Mouse (Mus musculus) heart, postnatal 0 days (tissue): Measurements from ENCODE around the gene Cyfip2. TPM values are rescaled to one million over a fixed set of nuclear protein-coding genes. Genes with fewer than 3 reads are reported as not detected.

ENCODE experiments used
- ATAC-seq: fragments of 200-750 bp; cut with Nextera tagmentation; 2 replicates; pipeline ENCODE4 v1.8.0; 2017; ENCODE audit warnings: low read depth, moderate number of reproducible peaks, moderate library complexity; ENCODE audit not compliant: insufficient read depth
- DNase-seq: peaks from one replicate; pipeline ENCODE4 v3.0.0-alpha.2; 2016; ENCODE audit warnings: low spot score
- H3K27ac ChIP-seq: fragments of 300-500 bp; sonication (generic); 2 replicates; pipeline ENCODE4 v1.5.1; 2014; ENCODE audit warnings: low read depth, mild to moderate bottlenecking
- H3K27me3 ChIP-seq: fragments of 300-500 bp; sonication (generic); 2 replicates; pipeline ENCODE4 v1.6.1; 2014; ENCODE audit warnings: low read length, mixed read lengths; ENCODE audit not compliant: control insufficient read depth, insufficient read depth
- H3K36me3 ChIP-seq: fragments of 300-500 bp; sonication (generic); replicated peaks from 2 replicates; pipeline ENCODE4 v1.6.1; 2014; ENCODE audit warnings: low read length, mixed read lengths; ENCODE audit not compliant: control insufficient read depth, insufficient read depth
- H3K4me1 ChIP-seq: fragments of 300-500 bp; sonication (generic); 2 replicates; pipeline ENCODE4 v1.6.1; 2014; ENCODE audit warnings: antibody characterized with exemption; ENCODE audit not compliant: control insufficient read depth, insufficient read depth
- H3K4me2 ChIP-seq: fragments of 300-500 bp; sonication (generic); 2 replicates; pipeline ENCODE4 v1.6.1; 2014; ENCODE audit warnings: low read depth, mild to moderate bottlenecking, low read length, moderate library complexity
- H3K4me3 ChIP-seq: fragments of 300-500 bp; sonication (generic); 2 replicates; pipeline ENCODE4 v1.5.1; 2014; ENCODE audit warnings: low read depth, low read length
- H3K9ac ChIP-seq: fragments of 300-500 bp; sonication (generic); replicated peaks from 2 replicates; pipeline ENCODE4 v1.6.1; 2014; ENCODE audit warnings: low read depth, low read length, mixed read lengths
- H3K9me3 ChIP-seq: fragments of 300-500 bp; sonication (generic); replicated peaks from 2 replicates; pipeline ENCODE4 v1.6.1; 2016; ENCODE audit warnings: low read length; ENCODE audit not compliant: control insufficient read depth
- CTCF ChIP-seq: IDR thresholded peaks from 2 replicates; pipeline ENCODE4 v1.5.1; 2016; ENCODE audit warnings: antibody characterized with exemption, control low read depth, low read depth
- EP300 ChIP-seq: IDR thresholded peaks from 2 replicates; pipeline ENCODE4 v1.6.1; 2016; ENCODE audit warnings: antibody characterized with exemption, low read depth
- WGBS: fragments of 180-500 bp; shearing (Covaris S2); extraction: QIAGEN DNeasy Blood & Tissue Kit; methylation state at CpG from one replicate; pipeline ENCODE4 v1.1.7; 2014; 5-methylcytosine and 5-hydroxymethylcytosine counted together
- polyA plus RNA-seq: library from polyadenylated mRNA; unstranded; fragments of >200 nt; fragmentation: Nextera tagmentation; extraction: Ambion mirVana; gene quantifications from 2 replicates; pipeline ENCODE4 v1.2.1, GENCODE M21; 2015
- total RNA-seq: library from RNA; depleted of rRNA; stranded (reverse); fragments of >200 nt; gene quantifications from 2 replicates; pipeline ENCODE4 v1.2.3, GENCODE M21; 2014; ENCODE audit warnings: low replicate concordance

Cyfip2 gene
- total and polyA plus RNA-seq, 2 experiments from 2014 or later: 6.3 to 15.6 TPM

DNA sequence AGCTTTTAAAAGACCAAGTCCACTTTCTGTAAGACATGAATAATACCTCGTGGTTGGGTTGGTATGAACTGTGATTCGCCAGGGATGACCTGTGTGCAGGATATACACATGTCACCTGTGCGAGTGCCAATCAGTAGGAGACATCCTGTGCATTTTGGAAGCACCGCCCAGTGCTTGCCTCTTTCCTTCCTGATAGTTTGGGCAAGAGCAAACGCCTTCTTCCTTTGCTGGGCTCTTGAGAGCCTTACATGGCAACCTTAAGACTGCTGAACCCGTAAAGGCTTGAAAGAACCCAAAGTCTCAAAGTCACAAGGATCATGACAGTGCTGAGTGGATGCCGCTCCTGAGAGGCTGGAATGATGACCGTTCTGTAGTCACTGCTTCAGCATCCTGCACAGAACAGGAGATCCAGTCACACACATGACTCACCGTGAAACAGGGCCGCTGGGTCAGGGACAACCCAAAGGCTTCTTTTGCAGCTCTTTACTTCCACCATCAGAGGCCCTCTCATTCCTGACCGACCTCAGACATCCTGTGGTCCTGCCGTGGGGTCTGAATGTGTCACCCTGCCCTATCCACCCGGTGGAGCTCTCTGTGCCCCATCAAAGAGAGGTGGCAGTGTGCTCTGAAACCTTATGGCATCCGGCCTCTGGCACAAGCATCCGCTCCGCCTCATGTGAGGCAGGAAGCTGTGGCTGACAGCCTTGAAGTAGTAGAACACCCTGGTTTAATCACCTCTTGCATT is 13.8 kb upstream of the Cyfip2 start:
- no peak overlapping the region for H3K9ac ChIP-seq
- H3K27ac ChIP-seq: no peak overlapping the region
- H3K4me2 ChIP-seq: no peak overlapping the region
- H3K27me3 ChIP-seq: no peaks in the 10 kb centered on the region
- DNase-seq (no peak), ATAC-seq (no peak)
- no peak overlapping the region for H3K4me3 ChIP-seq
- no peaks in the 10 kb centered on the region for H3K36me3 ChIP-seq
- TF ChIP-seq CTCF: no peak
- TF ChIP-seq EP300: no peak
- no peaks in the 10 kb centered on the region for H3K9me3 ChIP-seq
- H3K4me1 ChIP-seq: no peaks in the 10 kb centered on the region
- WGBS: 72% methylated on average over 16 of the region's 16 CpGs

DNA sequence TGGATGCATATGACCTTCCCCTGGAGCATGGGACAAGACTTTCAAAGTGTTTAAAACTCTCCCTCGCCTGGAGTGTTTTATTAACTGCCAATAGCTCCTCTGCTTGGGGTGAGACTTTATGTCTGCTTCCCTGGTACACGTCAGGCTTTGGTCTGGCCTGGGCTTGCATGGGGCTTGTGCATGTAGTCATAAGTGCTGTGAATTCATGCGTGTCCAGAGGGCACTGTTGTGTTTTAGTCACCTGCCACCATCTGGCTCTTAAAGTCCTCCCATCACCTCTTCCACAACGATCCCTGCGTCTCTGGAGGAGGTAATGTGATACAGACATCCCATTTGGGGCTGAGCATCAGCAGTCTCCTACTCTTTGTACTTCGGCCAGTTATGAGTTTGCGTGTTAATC is 8.9 kb upstream of the Cyfip2 start:
- Histone ChIP-seq H3K27ac (no peak overlapping the region), H3K9me3 (no peaks in the 10 kb centered on the region), H3K9ac (no peak overlapping the region), H3K4me2 (no peak overlapping the region), H3K4me3 (no peak overlapping the region), H3K27me3 (no peaks in the 10 kb centered on the region), H3K4me1 (peaks cover 7% of the 10 kb centered on the region; the same call in 1 of the 2 replicates), H3K36me3 (no peaks in the 10 kb centered on the region)
- DNase-seq (no peak), ATAC-seq (no peak)
- TF ChIP-seq CTCF (no peak), EP300 (no peak)
- WGBS: 80% methylated on average over 7 of the region's 7 CpGs

DNA sequence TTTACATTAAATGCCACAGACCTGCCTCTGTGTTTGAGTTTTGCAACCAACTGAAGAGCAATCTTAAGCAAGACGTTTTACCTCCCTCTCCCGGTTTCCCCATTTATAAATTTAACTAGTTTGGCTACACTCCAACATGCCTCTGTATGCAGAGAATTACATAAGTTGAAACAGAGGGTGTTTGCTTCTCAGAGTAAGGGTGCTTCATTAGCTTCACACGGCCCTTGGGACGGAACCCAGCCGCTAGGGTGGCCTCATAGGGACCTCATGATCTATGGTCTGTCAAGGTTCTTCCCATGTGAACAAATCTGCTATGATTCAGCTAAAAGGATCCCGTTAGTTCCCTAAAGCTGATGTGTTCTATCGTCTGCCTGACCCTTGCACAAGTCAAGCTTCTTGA is 1.9 kb upstream of the Cyfip2 start:
- WGBS: 62% methylated on average over 7 of the region's 7 CpGs

DNA sequence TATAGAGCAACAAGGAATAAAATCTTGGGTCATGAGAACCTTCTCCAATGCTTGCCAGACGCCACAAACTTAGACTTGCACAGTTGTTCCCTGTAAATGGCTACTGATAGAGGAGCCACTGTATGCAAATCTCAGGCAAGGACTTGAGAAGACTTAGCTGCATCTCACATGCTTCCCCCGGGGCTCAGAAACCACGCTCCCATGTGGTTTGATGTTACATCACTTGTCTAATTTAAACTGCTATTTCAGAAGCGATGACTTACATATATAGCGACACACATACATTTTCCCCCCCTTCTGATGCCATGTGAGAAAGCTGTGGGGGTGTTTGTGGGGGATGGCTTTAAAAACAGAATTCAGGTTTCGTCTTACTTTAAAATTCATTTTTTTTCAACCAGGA is 1.2 kb upstream of the Cyfip2 start:
- no peaks in the 10 kb centered on the region for H3K9me3 ChIP-seq
- H3K4me1 ChIP-seq: peaks cover 16% of the 10 kb centered on the region; the same call in 1 of the 2 replicates
- no peaks in the 10 kb centered on the region for H3K36me3 ChIP-seq
- H3K4me2 ChIP-seq: no peak overlapping the region
- no peak for ATAC-seq
- H3K4me3 ChIP-seq: no peak overlapping the region
- WGBS: 73% methylated on average over 6 of the region's 6 CpGs
- peaks cover 3% of the 10 kb centered on the region; the same call in 1 of the 2 replicates for H3K27me3 ChIP-seq
- H3K27ac ChIP-seq: no peak overlapping the region
- no peak overlapping the region for H3K9ac ChIP-seq
- no peak for TF ChIP-seq EP300
- TF ChIP-seq CTCF: no peak
- DNase-seq: no peak

More for the DNA sequence above, 1.9 kb upstream of the Cyfip2 start:
- ATAC-seq (no peak), DNase-seq (no peak)
- Histone ChIP-seq H3K4me2 (no peak overlapping the region), H3K36me3 (no peaks in the 10 kb centered on the region), H3K9ac (no peak overlapping the region), H3K27ac (no peak overlapping the region), H3K4me1 (peaks cover 16% of the 10 kb centered on the region; the same call in 1 of the 2 replicates), H3K27me3 (peaks cover 3% of the 10 kb centered on the region; the same call in 1 of the 2 replicates), H3K4me3 (no peak overlapping the region), H3K9me3 (no peaks in the 10 kb centered on the region)
- TF ChIP-seq EP300: no peak
- no peak for TF ChIP-seq CTCF

DNA sequence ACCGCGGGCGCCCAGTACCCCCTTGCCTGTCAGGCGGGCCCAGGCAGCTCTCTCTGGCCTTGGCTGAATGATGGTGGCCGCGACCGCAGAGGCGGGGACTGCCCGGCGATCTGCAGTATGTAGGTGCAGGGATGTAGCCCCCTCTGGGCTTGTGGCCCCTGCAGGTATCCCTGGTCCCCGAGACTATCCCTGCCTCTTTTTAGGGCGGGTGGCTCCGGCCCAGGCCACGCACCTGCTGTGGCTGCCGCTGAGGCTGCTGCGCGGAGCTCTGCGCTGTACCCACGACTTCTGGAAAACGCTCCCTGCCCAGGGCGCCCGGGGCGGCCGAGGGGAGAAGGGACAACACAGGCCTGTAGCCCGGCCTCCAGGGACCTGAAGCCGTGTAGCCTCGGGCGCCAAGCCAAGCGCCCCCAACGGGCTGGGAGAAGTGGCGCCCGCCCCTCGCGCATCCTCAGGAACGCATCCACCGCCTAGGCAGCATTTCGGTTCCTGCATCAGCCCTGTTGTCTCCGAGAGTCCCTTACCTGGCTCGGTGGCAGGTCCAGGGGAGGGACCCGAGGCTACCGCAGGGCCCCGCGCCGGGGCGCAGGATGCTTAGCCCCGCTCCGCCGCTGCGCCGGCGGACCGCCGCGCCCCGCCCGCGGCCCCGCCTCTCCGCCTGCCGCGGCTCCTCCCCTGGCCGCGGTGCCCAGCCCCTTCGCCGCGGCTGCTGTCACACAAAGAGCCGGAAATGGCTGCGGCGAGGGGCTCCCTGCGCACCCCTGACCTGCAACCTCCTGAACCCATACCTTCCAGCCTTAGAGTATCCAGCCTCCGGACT is 746 bp downstream of the Cyfip2 start:
- H3K27me3 ChIP-seq: peaks cover 3% of the 10 kb centered on the region; the same call in 1 of the 2 replicates
- H3K4me2 ChIP-seq: peak overlapping the region; percentile 97
- TF ChIP-seq EP300 (no peak), CTCF (no peak)
- no peaks in the 10 kb centered on the region for H3K36me3 ChIP-seq
- peaks cover 9% of the 10 kb centered on the region; the same call in 1 of the 2 replicates for H3K4me1 ChIP-seq
- H3K4me3 ChIP-seq: peak overlapping the region; percentile 88
- WGBS: 1% methylated on average over 63 of the region's 71 CpGs
- H3K9ac ChIP-seq: peak overlapping the region; percentile 59
- ATAC-seq (peak; percentile 89), DNase-seq (peak; percentile 51)
- H3K9me3 ChIP-seq: no peaks in the 10 kb centered on the region
- H3K27ac ChIP-seq: peak overlapping the region; percentile 75
